Mouse (Mus musculus): ENCODE measurements around the gene Bcas2. TPM values are rescaled to one million over a fixed set of nuclear protein-coding genes. Genes with fewer than 3 reads are reported as not detected.

The Bcas2 gene
- polyA plus RNA-seq, 1 experiment from 2014 or later, result 274 TPM

- H3K36me3 ChIP-seq (ENCODE audit: control insufficient read depth, insufficient read depth, low read length), result no peaks in the 10 kb centered on the region
- no peak overlapping the region for H3K4me3 ChIP-seq (ENCODE audit: low read depth, low read length)
- H3K27me3 ChIP-seq (ENCODE audit: control insufficient read depth, insufficient read depth, low read length), result no peaks in the 10 kb centered on the region
- no peaks in the 10 kb centered on the region for H3K4me1 ChIP-seq (ENCODE audit: control insufficient read depth, insufficient read depth, low read length)
- H3K4me2 ChIP-seq (ENCODE audit: low read depth, severe bottlenecking), result no peak overlapping the region
- no peak overlapping the region for H3K27ac ChIP-seq (replicated peaks; ENCODE audit: low read depth, low read length)
- H3K9ac ChIP-seq (ENCODE audit: low read length), result no peak overlapping the region
- ATAC-seq (ENCODE audit: insufficient number of reproducible peaks, low FRiP score, low TSS enrichment, low read depth), result no peak
- no peak for DNase-seq (ENCODE audit: low spot score)
- WGBS, result 65% methylated on average over 23 of the region's 23 CpGs
- no peaks in the 10 kb centered on the region for H3K9me3 ChIP-seq (ENCODE audit: control insufficient read depth, low read length)
Observed at GRCm38 (mm10) chr3:103146330-103147166, 24.9 kb upstream of the Bcas2 start.

- H3K9me3 ChIP-seq (ENCODE audit: control insufficient read depth, low read length), result no peaks in the 10 kb centered on the region
- no peak overlapping the region for H3K27ac ChIP-seq (replicated peaks; ENCODE audit: low read depth, low read length)
- H3K4me2 ChIP-seq (ENCODE audit: low read depth, severe bottlenecking), result no peak overlapping the region
- H3K36me3 ChIP-seq (ENCODE audit: control insufficient read depth, insufficient read depth, low read length), result no peaks in the 10 kb centered on the region
- no peak overlapping the region for H3K4me3 ChIP-seq (ENCODE audit: low read depth, low read length)
- DNase-seq (ENCODE audit: low spot score) (no peak), ATAC-seq (ENCODE audit: insufficient number of reproducible peaks, low FRiP score, low TSS enrichment, low read depth) (no peak)
- no peaks in the 10 kb centered on the region for H3K4me1 ChIP-seq (ENCODE audit: control insufficient read depth, insufficient read depth, low read length)
- no peak overlapping the region for H3K9ac ChIP-seq (ENCODE audit: low read length)
- 88% methylated on average over 4 of the region's 4 CpGs for whole genome bisulfite sequencing
- H3K27me3 ChIP-seq (ENCODE audit: control insufficient read depth, insufficient read depth, low read length), result no peaks in the 10 kb centered on the region
Observed at GRCm38 (mm10) chr3:103147775-103148174, 23.7 kb upstream of the Bcas2 start.

- 82% methylated on average over 10 of the region's 10 CpGs for WGBS
- no peak for ATAC-seq (ENCODE audit: insufficient number of reproducible peaks, low FRiP score, low TSS enrichment, low read depth)
Observed at GRCm38 (mm10) chr3:103148941-103149340, 22.5 kb upstream of the Bcas2 start.

GRCm38 (mm10) chr3:103153761-103154160 is 17.7 kb upstream of the Bcas2 start:
- Histone ChIP-seq H3K9me3 (ENCODE audit: control insufficient read depth, low read length) (no peaks in the 10 kb centered on the region; the same call in 1 of the 2 replicates), H3K27me3 (ENCODE audit: control insufficient read depth, insufficient read depth, low read length) (no peaks in the 10 kb centered on the region), H3K9ac (ENCODE audit: low read length) (no peak overlapping the region), H3K4me3 (ENCODE audit: low read depth, low read length) (no peak overlapping the region), H3K27ac (replicated peaks; ENCODE audit: low read depth, low read length) (no peak overlapping the region), H3K36me3 (ENCODE audit: control insufficient read depth, insufficient read depth, low read length) (no peaks in the 10 kb centered on the region), H3K4me2 (ENCODE audit: low read depth, severe bottlenecking) (no peak overlapping the region), H3K4me1 (ENCODE audit: control insufficient read depth, insufficient read depth, low read length) (no peaks in the 10 kb centered on the region)
- DNase-seq (ENCODE audit: low spot score), result no peak
- no peak for ATAC-seq (ENCODE audit: insufficient number of reproducible peaks, low FRiP score, low TSS enrichment, low read depth)

More at GRCm38 (mm10) chr3:103148941-103149340, 22.5 kb upstream of the Bcas2 start:
- Histone ChIP-seq H3K27ac (replicated peaks; ENCODE audit: low read depth, low read length) (no peak overlapping the region), H3K4me1 (ENCODE audit: control insufficient read depth, insufficient read depth, low read length) (no peaks in the 10 kb centered on the region), H3K27me3 (ENCODE audit: control insufficient read depth, insufficient read depth, low read length) (no peaks in the 10 kb centered on the region), H3K36me3 (ENCODE audit: control insufficient read depth, insufficient read depth, low read length) (no peaks in the 10 kb centered on the region), H3K9me3 (ENCODE audit: control insufficient read depth, low read length) (no peaks in the 10 kb centered on the region), H3K4me2 (ENCODE audit: low read depth, severe bottlenecking) (no peak overlapping the region), H3K9ac (ENCODE audit: low read length) (no peak overlapping the region), H3K4me3 (ENCODE audit: low read depth, low read length) (no peak overlapping the region)
- DNase-seq (ENCODE audit: low spot score), result no peak

GRCm38 (mm10) chr3:103159232-103159900 is 12.1 kb upstream of the Bcas2 start:
- no peak overlapping the region for H3K4me3 ChIP-seq (ENCODE audit: low read depth, low read length)
- ATAC-seq (ENCODE audit: insufficient number of reproducible peaks, low FRiP score, low TSS enrichment, low read depth), result no peak
- H3K4me2 ChIP-seq (ENCODE audit: low read depth, severe bottlenecking), result no peak overlapping the region
- H3K9me3 ChIP-seq (ENCODE audit: control insufficient read depth, low read length), result no peaks in the 10 kb centered on the region; the same call in 1 of the 2 replicates
- no peak for DNase-seq (ENCODE audit: low spot score)
- 69% methylated on average over 3 of the region's 3 CpGs for whole genome bisulfite sequencing
- no peak overlapping the region for H3K27ac ChIP-seq (replicated peaks; ENCODE audit: low read depth, low read length)
- H3K36me3 ChIP-seq (ENCODE audit: control insufficient read depth, insufficient read depth, low read length), result no peaks in the 10 kb centered on the region
- H3K4me1 ChIP-seq (ENCODE audit: control insufficient read depth, insufficient read depth, low read length), result no peaks in the 10 kb centered on the region
- H3K9ac ChIP-seq (ENCODE audit: low read length), result no peak overlapping the region
- H3K27me3 ChIP-seq (ENCODE audit: control insufficient read depth, insufficient read depth, low read length), result no peaks in the 10 kb centered on the region

- Histone ChIP-seq H3K4me3 (ENCODE audit: low read depth, low read length) (no peak overlapping the region), H3K9ac (ENCODE audit: low read length) (no peak overlapping the region), H3K36me3 (ENCODE audit: control insufficient read depth, insufficient read depth, low read length) (peaks cover 2% of the 10 kb centered on the region; the same call in 1 of the 2 replicates), H3K27ac (replicated peaks; ENCODE audit: low read depth, low read length) (no peak overlapping the region), H3K4me1 (ENCODE audit: control insufficient read depth, insufficient read depth, low read length) (no peaks in the 10 kb centered on the region), H3K27me3 (ENCODE audit: control insufficient read depth, insufficient read depth, low read length) (no peaks in the 10 kb centered on the region), H3K9me3 (ENCODE audit: control insufficient read depth, low read length) (no peaks in the 10 kb centered on the region), H3K4me2 (ENCODE audit: low read depth, severe bottlenecking) (no peak overlapping the region)
- 16% methylated on average over 4 of the region's 4 CpGs for whole genome bisulfite sequencing
- no peak for ATAC-seq (ENCODE audit: insufficient number of reproducible peaks, low FRiP score, low TSS enrichment, low read depth)
- peak; percentile 89 for DNase-seq (ENCODE audit: low spot score)
Observed at GRCm38 (mm10) chr3:103169771-103170170, 1.7 kb upstream of the Bcas2 start.

GRCm38 (mm10) chr3:103172615-103173014 is 1.2 kb downstream of the Bcas2 start:
- Histone ChIP-seq H3K36me3 (ENCODE audit: control insufficient read depth, insufficient read depth, low read length) (peaks cover 14% of the 10 kb centered on the region; the same call in 1 of the 2 replicates), H3K27ac (replicated peaks; ENCODE audit: low read depth, low read length) (no peak overlapping the region), H3K4me1 (ENCODE audit: control insufficient read depth, insufficient read depth, low read length) (no peaks in the 10 kb centered on the region), H3K4me2 (ENCODE audit: low read depth, severe bottlenecking) (peak overlapping the region; percentile 86), H3K27me3 (ENCODE audit: control insufficient read depth, insufficient read depth, low read length) (no peaks in the 10 kb centered on the region), H3K9me3 (ENCODE audit: control insufficient read depth, low read length) (no peaks in the 10 kb centered on the region), H3K4me3 (ENCODE audit: low read depth, low read length) (peak overlapping the region; percentile 86), H3K9ac (ENCODE audit: low read length) (peak overlapping the region; percentile 87; the same call in 1 of the 2 replicates)
- ATAC-seq (ENCODE audit: insufficient number of reproducible peaks, low FRiP score, low TSS enrichment, low read depth), result no peak
- no peak for DNase-seq (ENCODE audit: low spot score)
- WGBS, result 70% methylated on average over 5 of the region's 5 CpGs

- Histone ChIP-seq H3K4me2 (ENCODE audit: low read depth, severe bottlenecking) (no peak overlapping the region), H3K36me3 (ENCODE audit: control insufficient read depth, insufficient read depth, low read length) (peaks cover 16% of the 10 kb centered on the region; the same call in 1 of the 2 replicates), H3K27ac (replicated peaks; ENCODE audit: low read depth, low read length) (no peak overlapping the region), H3K4me1 (ENCODE audit: control insufficient read depth, insufficient read depth, low read length) (no peaks in the 10 kb centered on the region), H3K9me3 (ENCODE audit: control insufficient read depth, low read length) (no peaks in the 10 kb centered on the region), H3K27me3 (ENCODE audit: control insufficient read depth, insufficient read depth, low read length) (no peaks in the 10 kb centered on the region), H3K4me3 (ENCODE audit: low read depth, low read length) (no peak overlapping the region), H3K9ac (ENCODE audit: low read length) (no peak overlapping the region)
- WGBS, result 89% methylated on average over 4 of the region's 4 CpGs
- DNase-seq (ENCODE audit: low spot score), result no peak
- no peak for ATAC-seq (ENCODE audit: insufficient number of reproducible peaks, low FRiP score, low TSS enrichment, low read depth)
Observed at GRCm38 (mm10) chr3:103176740-103177139, 5.3 kb downstream of the Bcas2 start.

Data from limb, embryonic 11.5 days (tissue).